Mouse (Mus musculus) G1E (cell line): ENCODE results near the gene Popdc2.

Experiments
- CTCF ChIP-seq: IDR thresholded peaks from 2 replicates; pipeline ENCODE4 v1.5.1; 2012; ENCODE audit warnings: low read depth, low read length, inconsistent platforms, mixed read lengths
- GATA1 ChIP-seq: IDR thresholded peaks from 2 replicates; pipeline ENCODE4 v1.6.1; 2012; ENCODE audit warnings: borderline replicate concordance, low read length, inconsistent platforms, mixed read lengths
- POLR2AphosphoS5 ChIP-seq: IDR thresholded peaks from 2 replicates; pipeline ENCODE4 v1.6.1; 2012; ENCODE audit warnings: low read depth, low read length, inconsistent platforms; ENCODE audit not compliant: insufficient replicate concordance

- TF ChIP-seq CTCF (no peak), POLR2AphosphoS5 (no peak), GATA1 (no peak)
Observed at GRCm38 (mm10) chr16:38379493-38379892, 17.5 kb downstream of the Popdc2 start.
